Mouse (Mus musculus) hindbrain, embryonic 15.5 days (tissue): ENCODE measurements around the gene Eno2. TPM values are rescaled to one million over a fixed set of nuclear protein-coding genes. Genes with fewer than 3 reads are reported as not detected.
A peak's percentile ranks its signal among the peaks of the same experiment; 100 is the strongest.

Experiments
- ATAC-seq: fragments of 200-750 bp; cut with Nextera tagmentation; 2 replicates; pipeline ENCODE4 v1.8.0; 2017; ENCODE audit warnings: low read depth, moderate number of reproducible peaks, moderate TSS enrichment; ENCODE audit not compliant: low FRiP score
- H3K27ac ChIP-seq: fragments of 300-500 bp; sonication (generic); replicated peaks from 2 replicates; pipeline ENCODE4 v1.5.1; 2015; ENCODE audit warnings: mild to moderate bottlenecking, inconsistent platforms
- H3K27me3 ChIP-seq: fragments of 300-500 bp; sonication (generic); 2 replicates; pipeline ENCODE4 v1.6.1; 2015; ENCODE audit warnings: control low read depth, inconsistent platforms
- H3K36me3 ChIP-seq: fragments of 300-500 bp; sonication (generic); 2 replicates; pipeline ENCODE4 v1.6.1; 2015; ENCODE audit warnings: control low read depth, inconsistent platforms
- H3K4me1 ChIP-seq: fragments of 300-500 bp; sonication (generic); replicated peaks from 2 replicates; pipeline ENCODE4 v1.6.1; 2015; ENCODE audit warnings: control low read depth, inconsistent platforms
- H3K4me2 ChIP-seq: fragments of 300-500 bp; sonication (generic); 2 replicates; pipeline ENCODE4 v1.6.1; 2015; ENCODE audit warnings: moderate library complexity, mild to moderate bottlenecking, inconsistent platforms
- H3K4me3 ChIP-seq: fragments of 300-500 bp; sonication (generic); 2 replicates; pipeline ENCODE4 v1.5.1; 2015; ENCODE audit warnings: mild to moderate bottlenecking, inconsistent platforms
- H3K9ac ChIP-seq: fragments of 300-500 bp; sonication (generic); 2 replicates; pipeline ENCODE4 v1.6.1; 2015; ENCODE audit warnings: inconsistent platforms
- H3K9me3 ChIP-seq: fragments of 300-500 bp; sonication (generic); 2 replicates; pipeline ENCODE4 v1.6.1; 2016; ENCODE audit warnings: control low read depth, inconsistent platforms
- WGBS: fragments of 180-500 bp; shearing (Covaris S2); methylation state at CpG from one replicate; pipeline ENCODE4 v1.1.7; 2015; 5-methylcytosine and 5-hydroxymethylcytosine counted together
- polyA plus RNA-seq: library from polyadenylated mRNA; unstranded; fragments of >200 nt; fragmentation: Nextera tagmentation; extraction: Ambion mirVana; gene quantifications from 2 replicates; pipeline ENCODE4 v1.2.1, GENCODE M21; 2015

The Eno2 gene
- polyA plus RNA-seq, 1 experiment from 2014 or later: 144 TPM

DNA sequence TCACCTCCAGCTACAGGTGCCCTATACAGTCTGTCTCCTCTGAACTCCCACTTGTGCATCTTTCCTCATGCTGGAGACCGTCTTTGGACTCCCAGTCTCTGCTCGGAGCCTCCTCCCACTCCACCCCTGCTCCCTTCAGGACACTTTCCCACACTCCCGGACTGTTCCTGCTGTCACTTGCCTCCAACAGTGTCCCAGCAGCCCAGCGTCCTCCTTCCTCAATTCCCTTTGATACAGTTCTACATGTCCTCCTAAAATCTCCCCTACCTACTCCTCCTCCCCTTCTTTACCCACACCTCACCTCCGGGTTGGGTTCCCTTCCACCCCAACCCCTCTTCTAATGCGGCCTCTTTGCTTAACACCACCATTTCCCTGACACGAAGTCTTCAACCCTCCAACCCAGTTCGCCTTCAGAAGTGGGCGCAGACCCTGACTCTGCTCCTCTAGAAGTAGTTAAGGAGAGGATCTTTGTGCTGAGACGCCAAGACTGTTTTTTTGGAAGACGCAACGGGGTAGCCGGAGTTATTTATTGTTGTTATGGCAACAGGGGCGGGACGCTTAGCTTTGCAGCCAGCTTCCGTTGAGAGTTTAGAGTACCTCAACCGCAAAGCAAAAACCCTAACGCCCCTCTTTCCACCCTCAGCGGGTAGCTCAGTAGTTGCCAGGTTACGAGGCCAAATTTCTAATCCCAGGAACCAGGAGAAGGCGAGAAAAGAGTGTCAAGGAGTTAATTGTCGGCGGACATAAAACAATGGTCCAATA is 9.9 kb upstream of the Eno2 start, which contains the start of gene Lrrc23:
TSS of gene Lrrc23 (minus strand) at position 506 of the 762 bp plus-strand sequence.
- WGBS: 2% methylated on average over 23 of the region's 23 CpGs

GRCm38 (mm10) chr6:124770511-124770910 is 1.0 kb upstream of the Eno2 start:
- 89% methylated on average over 15 of the region's 15 CpGs for WGBS
- H3K36me3 ChIP-seq: no peaks in the 10 kb centered on the region
- H3K4me1 ChIP-seq: peaks cover 34% of the 10 kb centered on the region
- H3K9ac ChIP-seq: no peak overlapping the region
- H3K27ac ChIP-seq: no peak overlapping the region
- ATAC-seq: no peak
- no peaks in the 10 kb centered on the region for H3K27me3 ChIP-seq
- H3K9me3 ChIP-seq: no peaks in the 10 kb centered on the region
- H3K4me2 ChIP-seq: no peak overlapping the region
- H3K4me3 ChIP-seq: no peak overlapping the region

More for the DNA sequence above, 9.9 kb upstream of the Eno2 start, which contains the start of gene Lrrc23:
- Histone ChIP-seq H3K27ac (peak within 1 kb of the TSS; percentile 29; the same call in 1 of the 2 replicates), H3K4me1 (peaks cover 11% of the 10 kb centered on the region), H3K9me3 (no peaks in the 10 kb centered on the region), H3K4me2 (peak within 1 kb of the TSS; percentile 65), H3K9ac (peak within 1 kb of the TSS; percentile 23), H3K36me3 (no peaks in the 10 kb centered on the region), H3K27me3 (no peaks in the 10 kb centered on the region), H3K4me3 (peak within 1 kb of the TSS; percentile 38)
- ATAC-seq: peak; percentile 60

DNA sequence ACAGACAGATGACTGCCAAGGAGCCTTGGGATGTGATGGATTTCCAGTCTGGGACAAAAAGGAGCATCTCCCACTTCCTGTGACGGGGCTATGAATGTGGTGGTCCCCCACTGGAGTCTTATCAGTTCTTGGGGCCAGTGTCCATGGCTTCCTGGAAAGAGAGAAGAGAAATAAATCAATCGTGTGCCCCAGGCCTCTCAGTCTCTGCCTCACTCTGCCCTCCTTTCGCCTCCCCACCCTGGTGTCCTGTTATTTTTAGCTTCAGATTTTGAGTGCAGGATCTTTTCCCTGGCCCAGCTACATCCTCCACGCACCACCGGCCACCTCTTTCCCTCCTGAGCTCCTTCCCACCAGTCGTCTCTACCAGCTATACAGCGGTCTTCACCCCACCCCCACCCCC is 540 bp upstream of the Eno2 start:
- peak overlapping the region; percentile 80 for H3K4me2 ChIP-seq
- peak overlapping the region; percentile 62 for H3K4me3 ChIP-seq
- no peaks in the 10 kb centered on the region for H3K27me3 ChIP-seq
- peaks cover 34% of the 10 kb centered on the region for H3K4me1 ChIP-seq
- 67% methylated on average over 7 of the region's 7 CpGs for WGBS
- ATAC-seq: no peak
- peak overlapping the region; percentile 81; the same call in 1 of the 2 replicates for H3K27ac ChIP-seq
- H3K9ac ChIP-seq: peak overlapping the region; percentile 78
- no peaks in the 10 kb centered on the region for H3K9me3 ChIP-seq
- H3K36me3 ChIP-seq: no peaks in the 10 kb centered on the region

GRCm38 (mm10) chr6:124768704-124769044 is 799 bp downstream of the Eno2 start:
- Histone ChIP-seq H3K4me1 (peaks cover 34% of the 10 kb centered on the region), H3K27me3 (no peaks in the 10 kb centered on the region), H3K27ac (peak overlapping the region; percentile 81), H3K9ac (peak overlapping the region; percentile 78), H3K4me2 (peak overlapping the region; percentile 80), H3K36me3 (no peaks in the 10 kb centered on the region), H3K9me3 (no peaks in the 10 kb centered on the region), H3K4me3 (peak overlapping the region; percentile 62)
- WGBS: 4% methylated on average over 9 of the region's 9 CpGs
- ATAC-seq: peak; percentile 36

DNA sequence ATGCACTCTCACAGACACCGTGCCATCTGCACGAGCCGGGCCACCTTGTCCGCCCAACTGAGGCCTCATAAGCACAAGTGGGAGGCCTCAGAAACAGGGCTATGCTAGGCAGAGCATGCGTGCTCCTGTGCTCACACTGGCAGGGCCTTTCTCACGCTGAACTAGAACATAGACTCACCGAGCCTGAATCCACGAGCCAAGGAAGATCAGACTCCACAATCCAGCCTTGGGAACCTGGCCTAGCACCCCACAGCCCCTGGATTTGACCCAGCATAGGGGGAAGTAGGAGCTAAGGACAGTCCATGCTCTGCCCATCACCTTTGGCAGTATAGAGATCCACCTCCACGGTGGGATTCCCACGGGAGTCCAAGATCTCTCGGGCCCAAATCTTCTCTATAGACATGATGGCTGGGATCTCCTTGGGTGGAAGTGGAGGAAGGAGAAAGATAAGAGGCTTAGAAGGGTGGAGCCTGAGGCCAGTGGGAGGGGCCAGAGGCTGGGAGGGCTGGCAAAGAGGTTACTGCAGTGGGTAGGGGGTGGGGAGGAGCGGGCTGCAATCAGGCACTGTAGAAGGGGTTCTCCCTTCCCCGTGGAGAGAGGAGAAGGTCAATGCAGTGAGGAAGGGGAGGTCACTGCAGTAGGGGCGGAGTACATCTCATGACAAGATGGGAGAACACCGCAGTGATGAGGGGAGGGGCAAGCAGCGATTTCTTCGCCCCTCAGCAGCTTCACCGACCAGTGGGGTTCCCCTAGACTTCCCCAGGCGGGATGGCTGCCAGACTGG is 1.4 kb downstream of the Eno2 start:
- ATAC-seq: peak; percentile 55
- no peaks in the 10 kb centered on the region for H3K27me3 ChIP-seq
- H3K4me3 ChIP-seq: peak overlapping the region; percentile 62
- no peaks in the 10 kb centered on the region for H3K36me3 ChIP-seq
- peak overlapping the region; percentile 78 for H3K9ac ChIP-seq
- 20% methylated on average over 19 of the region's 19 CpGs for WGBS
- peaks cover 34% of the 10 kb centered on the region for H3K4me1 ChIP-seq
- no peaks in the 10 kb centered on the region for H3K9me3 ChIP-seq
- H3K27ac ChIP-seq: peak overlapping the region; percentile 81
- H3K4me2 ChIP-seq: peak overlapping the region; percentile 80

GRCm38 (mm10) chr6:124767536-124767919 is 1.9 kb downstream of the Eno2 start:
- peaks cover 34% of the 10 kb centered on the region for H3K4me1 ChIP-seq
- H3K27me3 ChIP-seq: no peaks in the 10 kb centered on the region
- H3K36me3 ChIP-seq: no peaks in the 10 kb centered on the region
- H3K27ac ChIP-seq: peak overlapping the region; percentile 81; the same call in 1 of the 2 replicates
- ATAC-seq: no peak
- WGBS: 31% methylated on average over 4 of the region's 4 CpGs
- no peaks in the 10 kb centered on the region for H3K9me3 ChIP-seq
- peak overlapping the region; percentile 80 for H3K4me2 ChIP-seq
- H3K9ac ChIP-seq: 0 out of 2 replicates have a peak overlapping the region, but pooled peaks have one; percentile 78
- H3K4me3 ChIP-seq: peak overlapping the region; percentile 62

GRCm38 (mm10) chr6:124765951-124766350 is 3.5 kb downstream of the Eno2 start:
- no peak for ATAC-seq
- no peaks in the 10 kb centered on the region for H3K27me3 ChIP-seq
- no peaks in the 10 kb centered on the region for H3K36me3 ChIP-seq
- H3K9ac ChIP-seq: no peak overlapping the region
- H3K27ac ChIP-seq: no peak overlapping the region
- H3K4me3 ChIP-seq: no peak overlapping the region
- peaks cover 34% of the 10 kb centered on the region for H3K4me1 ChIP-seq
- no peaks in the 10 kb centered on the region for H3K9me3 ChIP-seq
- no peak overlapping the region for H3K4me2 ChIP-seq
- WGBS: 82% methylated on average over 7 of the region's 7 CpGs

DNA sequence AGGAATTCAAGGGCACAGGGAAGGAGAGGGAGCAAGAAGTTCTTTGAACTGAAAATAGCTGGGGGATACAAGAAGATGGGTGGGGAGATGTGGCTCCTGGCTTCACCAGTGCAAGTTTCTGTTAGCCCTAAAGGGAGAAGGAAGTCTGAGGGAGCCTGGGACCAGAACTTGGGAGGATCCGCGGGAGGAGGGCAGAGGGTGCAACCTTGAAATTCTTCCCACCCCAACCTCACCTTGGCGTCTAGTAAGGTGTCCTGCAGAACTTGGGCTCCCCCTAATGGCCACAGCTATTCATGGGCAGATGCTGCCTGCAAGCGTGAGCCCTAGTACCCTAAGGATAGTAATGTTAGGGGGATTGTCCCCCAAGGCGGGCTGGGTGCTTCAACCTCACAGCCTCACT is 10.2 kb downstream of the Eno2 start:
- no peak overlapping the region for H3K9ac ChIP-seq
- H3K27me3 ChIP-seq: no peaks in the 10 kb centered on the region
- ATAC-seq: no peak
- peaks cover 39% of the 10 kb centered on the region for H3K4me1 ChIP-seq
- H3K4me3 ChIP-seq: no peak overlapping the region
- peak overlapping the region; percentile 98 for H3K27ac ChIP-seq
- WGBS: 1% methylated on average over 5 of the region's 5 CpGs
- H3K36me3 ChIP-seq: no peaks in the 10 kb centered on the region
- peak overlapping the region; percentile 88; the same call in 1 of the 2 replicates for H3K4me2 ChIP-seq
- no peaks in the 10 kb centered on the region for H3K9me3 ChIP-seq

- ATAC-seq: no peak
- no peak overlapping the region for H3K4me3 ChIP-seq
- peak overlapping the region; percentile 24; the same call in 1 of the 2 replicates for H3K9ac ChIP-seq
- H3K9me3 ChIP-seq: no peaks in the 10 kb centered on the region
- 43% methylated on average over 2 of the region's 2 CpGs for WGBS
- H3K4me1 ChIP-seq: peaks cover 43% of the 10 kb centered on the region
- no peaks in the 10 kb centered on the region for H3K36me3 ChIP-seq
- peak overlapping the region; percentile 98 for H3K27ac ChIP-seq
- no peaks in the 10 kb centered on the region for H3K27me3 ChIP-seq
- H3K4me2 ChIP-seq: peak overlapping the region; percentile 88
Measured at GRCm38 (mm10) chr6:124758849-124759232, 10.6 kb downstream of the Eno2 start.

DNA sequence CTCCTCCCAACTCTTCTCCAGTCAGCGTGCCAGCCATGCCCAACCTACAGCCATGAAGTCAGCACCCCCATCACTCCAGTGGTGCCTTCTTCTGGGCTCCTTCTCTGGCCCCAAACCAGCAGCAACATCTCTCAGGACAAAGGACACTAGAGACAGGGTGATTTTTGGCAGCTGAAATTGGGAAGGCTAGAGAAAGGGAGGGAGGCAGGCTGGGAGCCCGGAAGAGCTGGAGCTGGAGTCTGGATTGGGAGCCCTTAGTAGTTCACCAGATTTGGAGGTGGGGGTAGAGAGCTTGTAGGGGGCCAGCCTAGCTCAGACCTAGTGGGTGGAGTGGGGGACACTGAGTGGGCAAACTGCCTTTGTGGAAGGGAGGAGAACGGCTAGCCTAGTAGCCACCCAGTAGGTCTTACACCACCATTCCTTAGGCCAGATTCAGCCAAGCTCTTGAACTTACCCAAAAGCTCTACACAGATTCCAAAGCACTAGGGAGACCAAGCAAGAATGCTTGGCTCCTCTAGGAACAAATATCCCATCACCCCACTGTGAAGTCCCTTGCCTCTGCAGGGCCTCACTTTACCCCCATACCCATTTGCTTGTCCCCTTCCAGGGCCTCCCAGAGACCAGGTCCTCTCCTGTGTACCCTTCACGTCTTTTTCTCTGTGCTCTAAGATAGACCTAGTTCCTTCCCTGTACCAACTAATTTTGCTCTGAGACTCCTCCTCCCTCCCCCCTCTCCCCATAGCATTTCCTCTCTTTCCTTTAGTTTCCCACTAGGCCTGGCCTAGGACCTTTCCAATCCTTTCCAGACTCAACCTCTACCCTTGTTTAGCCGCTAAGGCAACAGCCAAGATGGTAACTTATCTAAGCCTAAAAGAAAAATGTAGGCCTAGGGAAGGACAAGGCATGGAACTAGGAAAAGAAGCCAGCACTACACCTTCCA is 11.3 kb downstream of the Eno2 start:
- no peaks in the 10 kb centered on the region for H3K36me3 ChIP-seq
- H3K4me3 ChIP-seq: peak overlapping the region; percentile 87
- peak overlapping the region; percentile 88 for H3K4me2 ChIP-seq
- H3K27ac ChIP-seq: peak overlapping the region; percentile 98
- H3K27me3 ChIP-seq: no peaks in the 10 kb centered on the region
- 13% methylated on average over 5 of the region's 5 CpGs for WGBS
- peak; percentile 13 for ATAC-seq
- H3K4me1 ChIP-seq: peaks cover 50% of the 10 kb centered on the region
- peak overlapping the region; percentile 88 for H3K9ac ChIP-seq
- H3K9me3 ChIP-seq: no peaks in the 10 kb centered on the region

DNA sequence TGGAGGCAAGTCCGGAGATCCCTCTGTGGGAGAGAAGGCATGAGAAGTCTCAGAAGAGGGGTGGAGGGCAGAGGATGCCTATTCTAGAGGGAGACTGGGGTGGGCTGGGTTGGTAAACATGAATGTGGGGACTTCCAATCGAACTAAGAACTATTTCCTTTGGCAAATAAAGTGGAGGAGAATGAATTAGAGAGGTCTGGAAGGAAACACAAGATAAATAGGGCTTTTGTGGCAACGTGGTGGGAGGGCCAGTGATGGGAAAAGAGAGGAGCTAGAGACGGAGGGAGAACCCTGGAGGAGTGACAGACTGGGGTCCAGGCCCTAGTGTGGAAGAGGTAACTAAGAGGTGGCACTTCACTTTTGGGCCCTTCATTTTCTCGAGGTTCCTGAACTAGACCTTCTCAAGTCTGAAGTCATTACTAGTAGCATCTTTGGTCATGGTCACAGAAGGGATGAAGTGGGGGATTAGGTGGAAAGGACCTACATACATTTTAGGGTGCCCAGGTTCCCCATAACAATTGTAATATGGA is 12.1 kb downstream of the Eno2 start:
- no peak for ATAC-seq
- peaks cover 56% of the 10 kb centered on the region for H3K4me1 ChIP-seq
- peak overlapping the region; percentile 88 for H3K9ac ChIP-seq
- peak overlapping the region; percentile 88 for H3K4me2 ChIP-seq
- H3K27ac ChIP-seq: peak overlapping the region; percentile 98
- WGBS: 3% methylated on average over 5 of the region's 5 CpGs
- H3K4me3 ChIP-seq: peak overlapping the region; percentile 87
- no peaks in the 10 kb centered on the region for H3K9me3 ChIP-seq
- no peaks in the 10 kb centered on the region for H3K27me3 ChIP-seq
- no peaks in the 10 kb centered on the region for H3K36me3 ChIP-seq
